Mouse (Mus musculus) heart, adult 2 months (tissue): Measurements from ENCODE around the gene Slc2a12.

Experiments used
- CTCF ChIP-seq: fragments of 200-600 bp; IDR thresholded peaks from 2 replicates; pipeline ENCODE4 v1.8.1; 2022; ENCODE audit warnings: antibody characterized with exemption, mild to moderate bottlenecking, moderate library complexity
- POLR2A ChIP-seq: fragments of 200-500 bp; IDR thresholded peaks from 2 replicates; pipeline ENCODE4 v1.6.1; 2011; ENCODE audit warnings: mild to moderate bottlenecking, low read depth, low read length, control low read depth; ENCODE audit not compliant: insufficient read depth

DNA sequence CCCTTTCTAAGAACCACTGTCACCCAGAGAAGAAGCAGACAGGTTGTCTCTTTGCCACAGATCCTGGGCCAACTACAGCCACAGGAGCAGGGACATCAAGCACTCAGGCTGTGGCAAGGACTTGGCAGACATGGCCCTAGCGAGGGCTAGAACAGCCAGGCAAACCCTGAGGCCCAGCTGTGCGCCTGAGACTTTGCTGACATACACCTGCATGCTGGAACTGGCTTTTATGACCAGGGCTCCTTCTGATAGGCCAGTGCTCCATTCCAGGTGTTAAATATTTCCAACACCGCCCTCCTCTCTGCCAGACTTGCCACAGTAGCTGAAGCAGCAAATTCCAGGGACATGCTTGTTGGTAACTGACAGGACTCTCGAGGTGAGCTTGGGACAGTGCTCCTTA is 3.9 kb downstream of the Slc2a12 start:
- TF ChIP-seq CTCF, result no peak
- TF ChIP-seq POLR2A, result no peak
